21 mouse cellular contexts compared by ENCODE assay signal in genomic region chr9:91566006-91566641, GRCm38 (mm10).
A peak's percentile ranks its signal among the peaks of the same experiment; 100 is the strongest.
DNase-seq lines count a peak whose midpoint lies in the region; ATAC-seq lines count a peak whose summit lies in the region.
"Had no signal": no experiment of that assay in that cellular context is flagged by ENCODE, and none has a peak within 500 bp of the region (broad histone marks: within the 10 kb centered on the region; RNA-seq: fewer than 3 reads in every experiment).

No protein-coding gene starts in this region.

- no peaks in the 10 kb centered on the region for H3K27me3 ChIP-seq in limb, embryonic 12.5 days
- H3K27me3 ChIP-seq in limb, embryonic 10.5 days (ENCODE audit: low read depth, poor library complexity, severe bottlenecking) = no peaks in the 10 kb centered on the region
- no peaks in the 10 kb centered on the region for H3K27me3 ChIP-seq in limb, embryonic 15.5 days
- no peaks in the 10 kb centered on the region for H3K27me3 ChIP-seq in forebrain, embryonic 13.5 days
- H3K27me3 ChIP-seq: embryonic facial prominence, embryonic 12.5 days; heart, embryonic 15.5 days; hindbrain, embryonic 13.5 days; intestine, embryonic 15.5 days had no signal

- H3K4me2 ChIP-seq in limb, embryonic 12.5 days = no peak overlapping the region
- no peak overlapping the region for H3K4me2 ChIP-seq in limb, embryonic 15.5 days
- H3K4me2 ChIP-seq in forebrain, embryonic 13.5 days = no peak overlapping the region
- H3K4me2 ChIP-seq: embryonic facial prominence, embryonic 12.5 days; heart, embryonic 11.5 days; heart, embryonic 15.5 days; hindbrain, embryonic 13.5 days; intestine, embryonic 15.5 days had no signal

- no peak overlapping the region for H3K4me3 ChIP-seq in limb, embryonic 12.5 days (replicated peaks)
- no peak overlapping the region for H3K4me3 ChIP-seq in limb, embryonic 10.5 days
- H3K4me3 ChIP-seq in limb, embryonic 15.5 days = no peak overlapping the region
- no peak overlapping the region for H3K4me3 ChIP-seq in forebrain, embryonic 13.5 days
- H3K4me3 ChIP-seq: embryonic facial prominence, embryonic 12.5 days; heart, adult 2 months; heart, embryonic 15.5 days; hindbrain, embryonic 13.5 days; intestine, embryonic 15.5 days had no signal

- no peaks in the 10 kb centered on the region for H3K36me3 ChIP-seq in limb, embryonic 12.5 days
- no peaks in the 10 kb centered on the region for H3K36me3 ChIP-seq in limb, embryonic 10.5 days
- no peaks in the 10 kb centered on the region for H3K36me3 ChIP-seq in limb, embryonic 15.5 days
- H3K36me3 ChIP-seq in forebrain, embryonic 13.5 days (ENCODE audit: poor library complexity, severe bottlenecking) = no peaks in the 10 kb centered on the region
- H3K36me3 ChIP-seq: embryonic facial prominence, embryonic 12.5 days; heart, embryonic 15.5 days; hindbrain, embryonic 13.5 days; intestine, embryonic 15.5 days had no signal

- H3K4me1 ChIP-seq in limb, embryonic 12.5 days (replicated peaks) = no peaks in the 10 kb centered on the region
- no peaks in the 10 kb centered on the region for H3K4me1 ChIP-seq in limb, embryonic 10.5 days
- no peaks in the 10 kb centered on the region for H3K4me1 ChIP-seq in limb, embryonic 15.5 days
- H3K4me1 ChIP-seq in forebrain, embryonic 13.5 days = no peaks in the 10 kb centered on the region
- H3K4me1 ChIP-seq: embryonic facial prominence, embryonic 12.5 days; heart, embryonic 15.5 days; hindbrain, embryonic 13.5 days; intestine, embryonic 15.5 days had no signal

- no peak for DNase-seq in limb, embryonic 10.5 days (ENCODE audit: low spot score)
- peak; percentile 95 for DNase-seq in gonadal fat pad, adult 2 months (ENCODE audit: low read depth)
- DNase-seq in thymus, postnatal 0 days (ENCODE audit: low spot score) = no peak
- DNase-seq in adrenal gland, adult 18-20 months (ENCODE audit: low spot score in 2 of 2) = no peak
- DNase-seq: adrenal gland, adult 8-10 months; adrenal gland, postnatal 36 days; cerebellum, adult 2 months; cerebellum, postnatal 10 days; gastrocnemius, postnatal 10 days; heart, adult 2 months; heart, postnatal 14 days had no signal

- H3K9me3 ChIP-seq in limb, embryonic 12.5 days = no peaks in the 10 kb centered on the region
- no peaks in the 10 kb centered on the region for H3K9me3 ChIP-seq in limb, embryonic 10.5 days (replicated peaks)
- H3K9me3 ChIP-seq in limb, embryonic 15.5 days = no peaks in the 10 kb centered on the region
- H3K9me3 ChIP-seq in forebrain, embryonic 13.5 days (replicated peaks) = no peaks in the 10 kb centered on the region
- H3K9me3 ChIP-seq: embryonic facial prominence, embryonic 12.5 days; heart, embryonic 15.5 days; hindbrain, embryonic 13.5 days; intestine, embryonic 15.5 days had no signal

- WGBS in limb, embryonic 12.5 days = 53% methylated on average over 5 of the region's 5 CpGs
- 80% methylated on average over 5 of the region's 5 CpGs for WGBS in limb, embryonic 10.5 days
- WGBS in limb, embryonic 15.5 days = 39% methylated on average over 5 of the region's 5 CpGs
- 84% methylated on average over 5 of the region's 5 CpGs for WGBS in forebrain, embryonic 13.5 days

- no peak overlapping the region for H3K9ac ChIP-seq in limb, embryonic 12.5 days (replicated peaks)
- H3K9ac ChIP-seq in limb, embryonic 15.5 days = no peak overlapping the region
- H3K9ac ChIP-seq in forebrain, embryonic 13.5 days = no peak overlapping the region
- H3K9ac ChIP-seq: embryonic facial prominence, embryonic 12.5 days; heart, embryonic 15.5 days; hindbrain, embryonic 13.5 days; intestine, embryonic 15.5 days had no signal

- no peak overlapping the region for H3K27ac ChIP-seq in limb, embryonic 12.5 days
- H3K27ac ChIP-seq in limb, embryonic 10.5 days = no peak overlapping the region
- H3K27ac ChIP-seq in limb, embryonic 15.5 days = no peak overlapping the region
- H3K27ac ChIP-seq in forebrain, embryonic 13.5 days = no peak overlapping the region
- H3K27ac ChIP-seq: embryonic facial prominence, embryonic 12.5 days; heart, adult 2 months; heart, embryonic 15.5 days; hindbrain, embryonic 13.5 days; hindbrain, postnatal 0 days; intestine, embryonic 15.5 days had no signal

- 0 out of 2 replicates have a peak, but pooled peaks have one; percentile 26 for ATAC-seq in limb, embryonic 12.5 days (ENCODE audit: insufficient number of reproducible peaks, insufficient read depth, low FRiP score, low TSS enrichment, low read depth)
- ATAC-seq in limb, embryonic 15.5 days (ENCODE audit: insufficient number of reproducible peaks, low FRiP score, low TSS enrichment, low read depth) = peak; percentile 19; the same call in 1 of the 2 replicates
- no peak for ATAC-seq in forebrain, embryonic 13.5 days
- ATAC-seq: forebrain, embryonic 14.5 days; hindbrain, postnatal 0 days; intestine, embryonic 15.5 days had no signal
